Mouse (Mus musculus) ES-Bruce4 (cell line): ENCODE data around the gene Ica1. TPM values are rescaled to one million over a fixed set of nuclear protein-coding genes. Genes with fewer than 3 reads are reported as not detected.

Source experiments
- H3K27ac ChIP-seq: 2 replicates; pipeline ENCODE4 v1.5.1; 2012; ENCODE audit warnings: low read length, inconsistent platforms; ENCODE audit not compliant: insufficient read depth
- H3K27me3 ChIP-seq: 2 replicates; pipeline ENCODE4 v1.6.1; 2012; ENCODE audit warnings: mild to moderate bottlenecking, low read length, inconsistent platforms; ENCODE audit not compliant: control insufficient read depth, poor library complexity, insufficient read depth, severe bottlenecking
- H3K36me3 ChIP-seq: 2 replicates; pipeline ENCODE4 v1.6.1; 2012; ENCODE audit warnings: inconsistent platforms, mild to moderate bottlenecking, low read length, moderate library complexity; ENCODE audit not compliant: control insufficient read depth, poor library complexity, insufficient read depth, severe bottlenecking
- H3K4me1 ChIP-seq: one replicate; pipeline ENCODE4 v1.8.1; 2011; ENCODE audit warnings: low read length; ENCODE audit not compliant: control insufficient read depth, insufficient read depth
- H3K4me3 ChIP-seq: 2 replicates; pipeline ENCODE4 v1.5.1; 2011; ENCODE audit warnings: low read depth, mild to moderate bottlenecking, low read length
- H3K9ac ChIP-seq: 2 replicates; pipeline ENCODE4 v1.6.1; 2012; ENCODE audit warnings: low read depth, mild to moderate bottlenecking, inconsistent platforms; ENCODE audit not compliant: poor library complexity, severe bottlenecking
- H3K9me3 ChIP-seq: replicated peaks from 2 replicates; pipeline ENCODE4 v1.6.1; 2012; ENCODE audit warnings: mild to moderate bottlenecking, low read length, inconsistent platforms; ENCODE audit not compliant: control insufficient read depth, poor library complexity, insufficient read depth, severe bottlenecking
- CTCF ChIP-seq: IDR thresholded peaks from one replicate; pipeline ENCODE4 v1.8.1; 2011; ENCODE audit warnings: low read depth, low read length
- EP300 ChIP-seq: IDR thresholded peaks from 2 replicates; pipeline ENCODE4 v1.6.1; 2011; ENCODE audit warnings: low read depth, low read length; ENCODE audit not compliant: insufficient read depth
- POLR2A ChIP-seq: IDR thresholded peaks from one replicate; pipeline ENCODE4 v1.8.1; 2011; ENCODE audit warnings: low read length; ENCODE audit not compliant: insufficient read depth
- polyA plus RNA-seq: library from polyadenylated mRNA; stranded (reverse); fragments of >200 nt; gene quantifications from 2 replicates; pipeline ENCODE4 v1.2.4, GENCODE M21; 2011; ENCODE audit warnings: low read depth; ENCODE audit not compliant: missing spikeins, insufficient read depth, insufficient read length

The Ica1 gene
- polyA plus RNA-seq, 1 experiment = 11.0 TPM

DNA sequence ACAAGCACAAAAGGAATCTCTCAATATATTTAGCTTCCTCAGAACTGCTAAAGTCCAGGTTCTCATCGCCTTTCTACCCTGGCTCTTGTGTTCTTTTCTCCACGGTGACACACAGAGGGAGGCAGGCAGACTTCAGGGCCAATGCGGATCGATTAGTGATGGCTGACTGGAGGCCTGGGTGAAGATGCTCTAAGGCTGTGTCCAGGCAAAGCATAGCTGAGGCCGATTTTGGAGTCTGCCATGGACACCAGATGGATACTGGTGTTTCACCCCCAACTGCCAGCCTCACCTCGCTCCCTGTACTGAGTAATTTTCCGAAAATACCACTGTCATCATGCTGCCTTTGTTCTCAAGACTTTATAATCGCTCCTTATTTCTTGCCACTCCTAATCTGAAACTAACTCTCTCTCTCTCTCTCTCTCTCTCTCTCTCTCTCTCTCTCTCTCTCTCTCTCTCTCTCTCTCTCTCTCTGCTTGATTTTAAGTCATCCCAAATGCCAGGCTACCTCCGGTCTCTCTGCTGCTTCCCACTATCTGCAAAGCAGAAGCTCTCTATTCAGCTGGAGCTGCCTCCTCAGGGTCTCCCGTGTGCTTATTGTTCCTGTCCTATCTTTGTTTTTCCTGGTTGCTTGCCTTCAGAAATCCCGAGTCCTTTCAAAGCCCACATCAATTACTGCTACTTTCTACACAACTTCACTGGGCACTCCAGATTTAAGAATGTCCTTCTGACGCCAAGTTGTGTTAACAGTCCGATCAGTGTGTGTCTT, 118.9 kb downstream of the Ica1 start:
- no peak for TF ChIP-seq EP300
- TF ChIP-seq POLR2A = no peak
- no peak for TF ChIP-seq CTCF
- Histone ChIP-seq H3K36me3 (no peaks in the 10 kb centered on the region), H3K4me1 (peaks cover 4% of the 10 kb centered on the region), H3K9ac (no peak overlapping the region), H3K9me3 (no peaks in the 10 kb centered on the region; the same call in none of the 2 replicates), H3K27ac (no peak overlapping the region), H3K4me3 (no peak overlapping the region), H3K27me3 (no peaks in the 10 kb centered on the region)

DNA sequence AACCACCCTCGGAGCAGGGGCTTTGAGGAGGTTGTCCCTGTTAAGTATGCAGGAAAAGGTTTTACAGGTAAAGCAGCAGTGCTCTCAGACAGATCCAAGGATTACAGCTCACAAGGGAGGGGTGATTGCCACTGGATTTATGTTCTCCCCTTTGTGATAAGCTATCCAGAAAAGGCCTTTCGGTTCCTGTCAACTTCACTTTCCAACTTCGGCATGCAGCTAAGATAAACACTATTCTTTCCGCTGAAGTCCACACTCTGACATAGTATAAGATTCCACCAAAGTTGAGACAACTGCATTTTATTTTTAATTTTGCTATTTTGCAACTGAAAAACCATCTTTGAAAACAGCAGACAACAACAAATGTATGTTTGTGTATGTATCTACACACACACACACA, 119.9 kb downstream of the Ica1 start:
- Histone ChIP-seq H3K4me1 (peaks cover 4% of the 10 kb centered on the region), H3K36me3 (no peaks in the 10 kb centered on the region), H3K9me3 (no peaks in the 10 kb centered on the region; the same call in none of the 2 replicates), H3K27ac (no peak overlapping the region), H3K4me3 (no peak overlapping the region), H3K9ac (no peak overlapping the region), H3K27me3 (no peaks in the 10 kb centered on the region)
- TF ChIP-seq CTCF (no peak), POLR2A (no peak), EP300 (no peak)

DNA sequence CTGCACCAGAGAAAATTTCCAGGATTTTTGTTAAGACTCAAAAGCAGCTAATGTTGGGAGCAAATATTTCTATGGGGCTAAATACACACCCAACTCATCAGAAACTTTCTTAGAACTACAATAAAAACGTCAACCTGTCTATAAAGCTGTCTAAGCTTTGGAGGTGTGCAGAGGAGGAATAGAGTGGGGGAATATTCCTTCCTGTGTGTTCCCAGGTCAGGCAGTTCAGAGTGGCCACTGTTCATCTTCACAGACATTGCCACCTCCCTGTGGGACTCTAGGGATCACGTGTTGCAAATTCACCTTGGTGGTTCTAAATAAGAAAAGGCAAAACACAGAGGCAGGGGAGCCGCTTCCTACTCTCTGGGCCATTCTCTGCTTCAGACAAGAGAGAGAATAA, 120.8 kb downstream of the Ica1 start:
- H3K9me3 ChIP-seq = no peaks in the 10 kb centered on the region; the same call in none of the 2 replicates
- no peak overlapping the region for H3K4me3 ChIP-seq
- no peak overlapping the region for H3K9ac ChIP-seq
- H3K36me3 ChIP-seq = no peaks in the 10 kb centered on the region
- no peak overlapping the region for H3K27ac ChIP-seq
- H3K27me3 ChIP-seq = no peaks in the 10 kb centered on the region
- TF ChIP-seq EP300 (no peak), CTCF (no peak), POLR2A (no peak)
- H3K4me1 ChIP-seq = peaks cover 2% of the 10 kb centered on the region

DNA sequence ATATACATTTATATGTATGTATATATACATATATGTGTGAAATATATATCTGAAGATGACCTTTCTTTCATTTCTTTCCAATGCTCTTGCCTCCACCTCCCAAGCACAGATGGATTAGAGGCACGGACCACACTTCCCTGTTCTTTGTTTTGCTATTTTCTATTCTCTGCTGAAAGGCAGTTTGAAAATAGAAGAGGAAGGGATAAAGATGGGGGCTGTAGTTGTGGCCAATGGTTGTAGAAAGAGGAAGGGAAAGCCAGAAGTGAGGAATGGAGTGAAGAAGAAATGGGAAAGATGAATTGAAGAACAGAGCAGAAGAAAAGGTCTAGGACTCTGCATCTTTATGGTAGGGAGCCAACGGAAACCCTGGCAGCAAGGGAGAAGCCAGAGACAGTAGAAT, 122.8 kb downstream of the Ica1 start:
- Histone ChIP-seq H3K27me3 (no peaks in the 10 kb centered on the region), H3K4me1 (no peaks in the 10 kb centered on the region), H3K9ac (no peak overlapping the region), H3K9me3 (no peaks in the 10 kb centered on the region; the same call in none of the 2 replicates), H3K4me3 (no peak overlapping the region), H3K27ac (no peak overlapping the region), H3K36me3 (no peaks in the 10 kb centered on the region)
- TF ChIP-seq CTCF = no peak

DNA sequence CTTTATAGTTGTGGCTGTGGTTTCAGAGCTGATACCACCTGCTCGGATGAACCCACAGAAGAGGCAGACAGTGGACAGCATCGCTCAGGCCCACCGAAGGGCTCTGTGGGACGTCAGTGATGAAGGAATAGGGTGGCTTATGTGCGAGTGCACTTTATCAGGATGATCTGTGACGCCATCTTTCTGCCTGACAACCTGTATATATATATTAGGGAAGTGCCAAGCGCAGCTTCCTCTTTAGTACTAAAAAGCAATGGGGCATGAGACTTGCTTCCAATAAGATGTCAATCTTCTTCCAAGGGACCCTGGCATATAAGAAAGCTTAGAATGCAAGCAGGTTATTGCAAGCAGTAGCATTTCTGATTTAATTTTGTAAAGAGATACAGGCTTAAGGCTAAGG, 127.9 kb downstream of the Ica1 start:
- TF ChIP-seq EP300 = no peak
- no peak for TF ChIP-seq POLR2A
- no peak for TF ChIP-seq CTCF
- no peak overlapping the region for H3K4me3 ChIP-seq
- no peak overlapping the region for H3K9ac ChIP-seq
- no peak overlapping the region for H3K27ac ChIP-seq
- no peaks in the 10 kb centered on the region for H3K27me3 ChIP-seq
- no peaks in the 10 kb centered on the region for H3K9me3 ChIP-seq
- H3K4me1 ChIP-seq = no peaks in the 10 kb centered on the region
- H3K36me3 ChIP-seq = no peaks in the 10 kb centered on the region

DNA sequence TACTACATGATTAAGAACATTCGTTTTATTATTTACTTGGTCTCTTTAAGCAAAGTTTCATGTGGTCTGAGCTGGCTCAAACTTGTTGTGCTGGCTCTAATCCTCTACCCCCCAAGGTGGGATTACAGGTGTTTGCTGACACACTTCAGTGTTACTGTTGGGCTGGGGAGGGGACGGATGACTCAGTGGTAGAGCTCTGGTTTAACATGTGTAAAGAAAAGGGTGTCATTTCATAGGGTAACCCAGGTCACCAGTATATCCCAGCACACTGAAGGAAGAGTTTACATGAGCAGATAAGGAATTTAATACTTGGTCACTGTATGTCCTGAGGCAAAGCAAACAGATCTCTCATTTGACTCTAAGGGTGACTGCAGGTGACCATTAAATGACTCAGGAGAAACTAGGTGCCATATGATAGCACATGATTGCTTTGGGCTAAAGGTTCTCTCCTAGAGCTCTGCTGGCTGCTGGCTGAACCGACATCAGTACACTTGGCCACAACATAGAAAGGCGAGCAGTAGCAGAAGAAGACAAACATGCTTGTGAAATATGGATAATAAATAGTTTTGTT, 128.9 kb downstream of the Ica1 start:
- no peaks in the 10 kb centered on the region for H3K27me3 ChIP-seq
- no peak overlapping the region for H3K9ac ChIP-seq
- no peak for TF ChIP-seq CTCF
- no peak for TF ChIP-seq POLR2A
- TF ChIP-seq EP300 = no peak
- H3K36me3 ChIP-seq = no peaks in the 10 kb centered on the region
- H3K4me3 ChIP-seq = no peak overlapping the region
- H3K4me1 ChIP-seq = no peaks in the 10 kb centered on the region
- H3K9me3 ChIP-seq = no peaks in the 10 kb centered on the region
- H3K27ac ChIP-seq = no peak overlapping the region
